Mouse (Mus musculus) neural tube, embryonic 13.5 days (tissue): ENCODE measurements at regions not wholly inside any gene's neighbourhood (a gene's known extent, or its start where the extent isn't known, plus 50 kb on each side); places are given as distances from the start of the nearest gene placed in this dataset.
A peak's percentile ranks its signal among the peaks of the same experiment; 100 is the strongest.

Experiments
- ATAC-seq: fragments of 200-750 bp; cut with Nextera tagmentation; 2 replicates; pipeline ENCODE4 v1.8.0; 2017; ENCODE audit warnings: low read depth, mild to moderate bottlenecking, moderate TSS enrichment, moderate library complexity
- H3K27ac ChIP-seq: fragments of 300-500 bp; sonication (generic); replicated peaks from 2 replicates; pipeline ENCODE4 v1.5.1; 2015; ENCODE audit warnings: moderate library complexity, mild to moderate bottlenecking, inconsistent platforms
- H3K27me3 ChIP-seq: fragments of 300-500 bp; sonication (generic); 2 replicates; pipeline ENCODE4 v1.6.1; 2015; ENCODE audit warnings: mild to moderate bottlenecking, inconsistent platforms
- H3K36me3 ChIP-seq: fragments of 300-500 bp; sonication (generic); 2 replicates; pipeline ENCODE4 v1.6.1; 2015; ENCODE audit warnings: mild to moderate bottlenecking, inconsistent platforms
- H3K4me1 ChIP-seq: fragments of 300-500 bp; sonication (generic); replicated peaks from 2 replicates; pipeline ENCODE4 v1.6.1; 2015; ENCODE audit warnings: inconsistent platforms
- H3K4me2 ChIP-seq: fragments of 300-500 bp; sonication (generic); 2 replicates; pipeline ENCODE4 v1.6.1; 2015; ENCODE audit warnings: inconsistent platforms, mild to moderate bottlenecking, moderate library complexity
- H3K4me3 ChIP-seq: fragments of 300-500 bp; sonication (generic); 2 replicates; pipeline ENCODE4 v1.5.1; 2015; ENCODE audit warnings: mild to moderate bottlenecking, inconsistent platforms
- H3K9ac ChIP-seq: fragments of 300-500 bp; sonication (generic); 2 replicates; pipeline ENCODE4 v1.6.1; 2015; ENCODE audit warnings: moderate library complexity, mild to moderate bottlenecking, inconsistent platforms
- H3K9me3 ChIP-seq: fragments of 300-500 bp; sonication (generic); 2 replicates; pipeline ENCODE4 v1.6.1; 2016; ENCODE audit warnings: inconsistent platforms
- WGBS: fragments of 180-500 bp; shearing (Covaris S2); methylation state at CpG from one replicate; pipeline ENCODE4 v1.1.7; 2015; 5-methylcytosine and 5-hydroxymethylcytosine counted together

DNA sequence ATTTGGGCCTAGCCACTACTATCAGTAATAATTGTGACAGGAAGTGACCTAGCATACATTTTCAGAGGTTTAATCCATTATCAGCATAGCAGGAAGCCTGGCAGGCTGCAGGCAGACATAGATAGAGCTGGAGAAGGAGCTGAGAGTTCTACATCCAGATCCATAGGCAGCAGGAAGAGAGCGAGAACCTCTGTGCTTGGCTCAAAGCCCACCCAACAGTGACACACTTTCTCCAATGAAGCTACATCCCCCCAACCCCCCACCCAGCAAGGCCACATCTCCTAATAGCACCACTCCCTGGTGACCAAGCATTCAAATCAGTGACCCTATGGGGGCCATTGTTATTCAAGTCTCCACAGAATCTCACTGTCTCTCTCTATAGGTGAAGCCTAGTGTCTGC, 79.4 kb downstream of the Enc1 start:
- no peak for ATAC-seq
- H3K4me1 ChIP-seq: peaks cover 19% of the 10 kb centered on the region
- H3K9me3 ChIP-seq: no peaks in the 10 kb centered on the region
- H3K4me3 ChIP-seq: no peak overlapping the region
- H3K27ac ChIP-seq: no peak overlapping the region
- 77% methylated on average over 1 of the region's 1 CpGs for WGBS
- H3K9ac ChIP-seq: no peak overlapping the region
- H3K4me2 ChIP-seq: no peak overlapping the region
- no peaks in the 10 kb centered on the region for H3K27me3 ChIP-seq
- no peaks in the 10 kb centered on the region for H3K36me3 ChIP-seq

DNA sequence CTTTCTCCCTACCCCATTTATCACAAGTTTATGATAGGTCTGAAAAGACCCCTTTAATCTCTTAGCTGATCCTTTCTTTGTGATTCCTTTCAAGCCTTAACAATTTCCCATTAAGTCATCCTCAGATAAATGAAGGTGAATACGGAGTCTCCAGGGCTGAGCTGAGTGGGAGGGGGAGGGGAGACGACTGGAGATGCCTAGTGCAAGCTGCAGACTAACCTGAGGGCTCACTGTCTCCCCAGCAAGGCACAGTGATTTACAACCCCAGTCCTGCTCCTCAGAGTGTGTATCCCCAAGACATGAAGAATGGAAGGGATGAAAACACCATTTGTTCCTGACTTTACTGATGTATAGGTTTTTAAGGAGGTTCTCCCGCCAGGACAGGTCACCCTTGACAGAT, 76.7 kb downstream of the Enc1 start:
- no peaks in the 10 kb centered on the region for H3K36me3 ChIP-seq
- no peaks in the 10 kb centered on the region for H3K9me3 ChIP-seq
- H3K4me2 ChIP-seq: no peak overlapping the region
- no peaks in the 10 kb centered on the region for H3K27me3 ChIP-seq
- H3K4me1 ChIP-seq: peaks cover 29% of the 10 kb centered on the region
- 4% methylated on average over 3 of the region's 3 CpGs for WGBS
- H3K27ac ChIP-seq: peak overlapping the region; percentile 75
- no peak overlapping the region for H3K4me3 ChIP-seq
- H3K9ac ChIP-seq: no peak overlapping the region
- peak; percentile 89; the same call in 1 of the 2 replicates for ATAC-seq

DNA sequence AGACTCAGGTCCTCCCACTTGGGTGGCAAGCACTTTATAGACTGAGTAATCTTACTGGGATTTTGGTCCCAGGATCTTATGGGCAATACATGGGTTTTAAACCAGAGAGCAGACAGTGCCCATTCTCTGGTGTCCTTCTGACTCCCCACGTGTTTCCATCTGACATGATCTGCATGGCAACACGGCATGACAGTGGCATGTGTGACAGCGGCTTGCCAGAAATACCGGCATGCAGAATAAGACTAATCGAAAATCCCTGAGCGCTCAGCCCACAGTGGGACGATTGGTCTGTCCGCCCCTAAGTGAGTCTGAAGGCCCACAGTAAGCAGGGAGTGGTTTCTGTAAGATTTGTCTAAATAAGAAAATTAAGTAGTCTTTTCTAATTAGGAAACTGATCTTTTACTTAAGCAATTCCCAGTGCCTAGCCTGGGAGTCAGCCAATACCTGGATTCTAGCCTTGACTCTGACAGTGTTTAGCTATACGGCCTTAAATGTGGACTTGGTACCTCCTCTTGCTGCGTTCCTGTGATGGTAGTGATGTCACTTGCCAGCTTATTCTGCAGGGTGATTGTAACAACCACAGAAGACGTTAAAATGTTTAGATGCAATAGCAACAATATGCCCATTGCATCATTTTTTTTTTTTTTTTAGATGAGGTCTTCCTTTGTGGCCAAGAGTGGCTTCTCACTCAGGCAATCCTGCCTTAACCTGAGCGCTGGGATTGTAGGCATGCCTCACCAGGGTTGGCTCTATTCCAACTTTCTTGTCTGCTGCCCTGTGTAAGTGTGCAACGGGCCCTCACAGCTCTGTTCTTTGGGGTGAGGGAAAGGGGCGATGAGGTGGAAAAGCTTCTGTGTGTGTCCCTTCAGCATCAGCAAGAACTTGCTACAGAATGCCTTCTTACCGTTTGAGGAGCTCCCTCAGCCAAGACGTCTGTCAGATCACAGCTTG, 71.8 kb downstream of the Enc1 start:
- Histone ChIP-seq H3K4me2 (no peak overlapping the region), H3K27ac (no peak overlapping the region), H3K4me3 (no peak overlapping the region), H3K9ac (no peak overlapping the region), H3K9me3 (no peaks in the 10 kb centered on the region), H3K27me3 (no peaks in the 10 kb centered on the region), H3K4me1 (peaks cover 47% of the 10 kb centered on the region), H3K36me3 (no peaks in the 10 kb centered on the region)
- ATAC-seq: no peak
- 75% methylated on average over 16 of the region's 16 CpGs for WGBS

DNA sequence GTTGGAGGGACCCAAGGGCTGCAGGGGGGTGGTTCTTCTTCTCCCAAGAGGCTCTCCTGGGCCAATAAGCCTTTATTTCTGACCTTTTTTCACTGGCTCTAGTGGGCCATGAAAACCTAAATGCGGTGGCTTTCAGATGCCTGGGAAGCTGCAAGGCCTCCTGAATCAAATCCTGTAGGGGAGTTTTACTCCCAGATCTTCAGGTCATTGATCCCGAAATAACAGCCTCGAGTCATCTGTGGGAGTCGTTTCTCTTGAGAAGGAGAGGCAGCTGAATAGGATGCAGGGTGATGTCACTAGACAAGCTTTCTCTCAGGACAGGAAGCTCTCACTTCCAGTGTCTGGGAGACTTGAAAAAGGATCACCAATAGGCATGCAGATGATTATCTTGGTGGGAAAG, 70.4 kb downstream of the Enc1 start:
- peak overlapping the region; percentile 13; the same call in 1 of the 2 replicates for H3K27ac ChIP-seq
- 2% methylated on average over 4 of the region's 4 CpGs for WGBS
- H3K9me3 ChIP-seq: no peaks in the 10 kb centered on the region
- no peaks in the 10 kb centered on the region for H3K27me3 ChIP-seq
- H3K9ac ChIP-seq: no peak overlapping the region
- ATAC-seq: no peak
- no peak overlapping the region for H3K4me2 ChIP-seq
- H3K36me3 ChIP-seq: no peaks in the 10 kb centered on the region
- no peak overlapping the region for H3K4me3 ChIP-seq
- peaks cover 38% of the 10 kb centered on the region for H3K4me1 ChIP-seq

DNA sequence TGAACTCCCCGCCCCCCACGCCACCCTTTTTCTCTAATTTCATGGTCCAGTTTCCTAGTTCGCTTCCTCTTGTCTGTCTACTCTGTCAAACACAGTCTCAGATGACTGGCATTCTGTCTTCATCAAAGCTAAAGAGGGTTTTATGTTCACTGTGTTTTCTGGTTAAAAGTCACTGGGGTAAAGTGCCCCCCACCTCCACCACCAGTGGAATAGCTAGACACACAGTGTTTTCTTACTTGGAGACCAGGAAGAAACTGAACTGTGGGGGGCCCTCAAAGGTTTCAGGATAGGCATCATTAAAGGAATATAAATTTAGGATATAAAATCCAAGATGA, 69.9 kb downstream of the Enc1 start:
- no peak overlapping the region for H3K9ac ChIP-seq
- peak overlapping the region; percentile 13; the same call in 1 of the 2 replicates for H3K27ac ChIP-seq
- WGBS: 15% methylated on average over 3 of the region's 3 CpGs
- no peaks in the 10 kb centered on the region for H3K36me3 ChIP-seq
- no peaks in the 10 kb centered on the region for H3K9me3 ChIP-seq
- H3K27me3 ChIP-seq: no peaks in the 10 kb centered on the region
- peaks cover 35% of the 10 kb centered on the region for H3K4me1 ChIP-seq
- peak; percentile 10; the same call in 1 of the 2 replicates for ATAC-seq
- H3K4me2 ChIP-seq: no peak overlapping the region
- no peak overlapping the region for H3K4me3 ChIP-seq

DNA sequence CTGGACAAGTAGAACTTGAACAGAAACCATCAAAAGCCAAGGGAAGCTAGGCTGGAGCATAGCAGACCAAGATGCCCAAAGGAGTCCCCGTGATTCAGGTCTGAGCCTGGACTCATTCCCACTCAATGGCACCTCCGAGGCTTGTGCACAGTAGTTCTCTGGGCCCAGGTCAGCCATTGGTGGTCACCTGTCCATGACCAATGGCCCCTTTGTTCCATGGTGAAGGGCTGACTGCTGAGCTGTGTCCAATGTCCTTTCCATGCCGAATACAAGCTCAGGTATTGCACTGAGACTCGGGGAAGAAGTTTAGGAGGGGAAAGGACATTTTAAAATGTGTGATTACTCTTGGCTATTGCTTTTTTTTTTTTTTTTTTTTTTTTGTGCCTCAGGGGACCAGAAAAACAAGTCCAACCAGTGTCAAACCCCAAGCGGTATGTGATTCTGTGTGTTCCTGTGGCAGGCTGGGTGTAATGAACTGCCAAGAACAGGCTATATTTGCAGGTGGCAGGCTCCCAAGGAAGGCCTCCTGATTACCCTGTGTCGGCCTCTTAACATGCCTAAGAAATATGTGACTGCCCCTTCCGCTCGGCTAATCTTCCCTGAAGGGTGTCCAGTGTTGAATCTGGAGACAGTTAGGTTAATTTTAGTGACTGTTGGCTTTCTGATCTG, 69.4 kb downstream of the Enc1 start:
- no peak overlapping the region for H3K27ac ChIP-seq
- H3K9ac ChIP-seq: no peak overlapping the region
- peaks cover 35% of the 10 kb centered on the region for H3K4me1 ChIP-seq
- no peaks in the 10 kb centered on the region for H3K9me3 ChIP-seq
- no peaks in the 10 kb centered on the region for H3K27me3 ChIP-seq
- WGBS: 23% methylated on average over 8 of the region's 8 CpGs
- H3K36me3 ChIP-seq: no peaks in the 10 kb centered on the region
- H3K4me2 ChIP-seq: no peak overlapping the region
- no peak overlapping the region for H3K4me3 ChIP-seq
- peak; percentile 29; the same call in 1 of the 2 replicates for ATAC-seq

DNA sequence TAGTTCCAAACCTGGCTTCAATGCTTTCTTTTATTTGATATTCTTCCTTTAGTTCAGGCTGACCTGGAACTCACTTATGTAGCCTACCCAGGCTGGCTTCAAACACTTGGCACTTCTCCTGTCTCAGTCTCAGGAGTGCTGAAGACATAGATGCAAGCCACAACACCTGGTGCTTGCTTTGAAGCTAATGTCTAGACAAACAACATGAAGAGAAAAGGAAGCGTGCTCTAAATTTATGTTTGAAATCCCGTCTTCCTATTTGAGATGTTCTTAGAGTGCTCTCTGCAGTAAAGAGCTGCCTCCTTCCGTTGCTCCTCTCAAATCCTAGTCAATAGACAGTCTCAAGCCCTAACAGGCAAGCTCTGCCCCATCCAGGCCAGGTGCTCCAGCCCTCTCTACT, 68.5 kb downstream of the Enc1 start:
- no peak for ATAC-seq
- 77% methylated on average over 3 of the region's 3 CpGs for WGBS
- Histone ChIP-seq H3K9ac (no peak overlapping the region), H3K4me1 (peaks cover 35% of the 10 kb centered on the region), H3K4me2 (no peak overlapping the region), H3K9me3 (no peaks in the 10 kb centered on the region), H3K27ac (no peak overlapping the region), H3K4me3 (no peak overlapping the region), H3K36me3 (no peaks in the 10 kb centered on the region), H3K27me3 (no peaks in the 10 kb centered on the region)

DNA sequence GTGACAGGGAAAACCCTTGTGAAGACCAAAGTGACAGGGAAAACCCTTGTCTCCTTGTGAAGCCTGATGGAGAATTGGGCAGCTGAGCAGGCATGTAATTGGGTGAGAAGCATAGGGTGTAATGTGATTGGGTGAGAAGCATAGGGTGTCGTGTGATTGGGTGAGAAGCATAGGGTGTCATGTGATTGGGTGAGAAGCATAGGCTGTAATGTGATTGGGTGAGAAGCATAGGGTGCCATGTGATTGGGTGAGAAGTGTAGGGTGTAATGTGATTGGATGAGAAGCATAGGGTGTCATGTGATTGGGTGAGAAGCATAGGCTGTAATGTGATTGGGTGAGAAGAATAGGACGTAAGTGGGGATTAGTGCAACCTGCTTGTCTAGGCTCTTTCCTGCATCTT, 67.5 kb downstream of the Enc1 start:
- Histone ChIP-seq H3K27ac (no peak overlapping the region), H3K4me2 (no peak overlapping the region), H3K4me3 (no peak overlapping the region), H3K36me3 (no peaks in the 10 kb centered on the region), H3K9ac (no peak overlapping the region), H3K4me1 (peaks cover 33% of the 10 kb centered on the region), H3K9me3 (no peaks in the 10 kb centered on the region), H3K27me3 (no peaks in the 10 kb centered on the region)
- 95% methylated on average over 2 of the region's 2 CpGs for WGBS
- ATAC-seq: no peak
